ENCODE assay signal across 8 mouse cellular contexts in genomic region chr11:90356036-90356435, GRCm38 (mm10). TPM values are rescaled to one million over a fixed set of nuclear protein-coding genes. Genes with fewer than 3 reads are reported as not detected.
DNase-seq lines count a peak whose midpoint lies in the region; ATAC-seq and TF ChIP-seq lines count a peak whose summit lies in the region.

No protein-coding gene starts in this region.

- peak overlapping the region; percentile 37 for H3K4me2 ChIP-seq in heart, embryonic 14.5 days (ENCODE audit: low read length)
- peak overlapping the region; percentile 64; the same call in 1 of the 2 replicates for H3K4me2 ChIP-seq in CH12.LX (ENCODE audit: insufficient read depth, low read depth, poor library complexity, severe bottlenecking)
- H3K4me2 ChIP-seq in embryonic facial prominence, embryonic 11.5 days (ENCODE audit: low read depth, low read length): no peak overlapping the region; the same call in 1 of the 2 replicates
- H3K4me2 ChIP-seq in limb, embryonic 15.5 days: no peak overlapping the region

- TF ChIP-seq EP300 in CH12.LX (IDR thresholded peaks at IDR 0.05; ENCODE audit: low read length): peak; percentile 73

- DNase-seq in heart, postnatal 36 days: no peak
- peak; percentile 87 for DNase-seq in CH12.LX (ENCODE audit: extremely low read depth)
- DNase-seq in embryonic facial prominence, embryonic 11.5 days (ENCODE audit: low spot score): no peak
- DNase-seq in adrenal gland, adult 18-20 months (ENCODE audit: low spot score in 2 of 2): no peak
- no peak for DNase-seq in gastrocnemius, postnatal 4 days (ENCODE audit: low spot score in 2 of 2)

- H3K4me3 ChIP-seq in heart, embryonic 14.5 days (ENCODE audit: control insufficient read depth in 1 of 2, insufficient read depth in 1 of 2, low read depth in 1 of 2, low read length in 2 of 2): no peak overlapping the region
- no peak overlapping the region for H3K4me3 ChIP-seq in CH12.LX (replicated peaks in 1 of 3; ENCODE audit: low read depth in 2 of 3, low read length in 2 of 3, poor library complexity in 1 of 3)
- no peak overlapping the region for H3K4me3 ChIP-seq in embryonic facial prominence, embryonic 11.5 days (ENCODE audit: low read depth, low read length)
- no peak overlapping the region for H3K4me3 ChIP-seq in limb, embryonic 15.5 days

- no peak overlapping the region for H3K9ac ChIP-seq in heart, embryonic 14.5 days (ENCODE audit: low read length)
- no peak overlapping the region for H3K9ac ChIP-seq in CH12.LX (ENCODE audit: insufficient read depth, low read depth)
- no peak overlapping the region for H3K9ac ChIP-seq in embryonic facial prominence, embryonic 11.5 days (replicated peaks; ENCODE audit: low read length)
- no peak overlapping the region for H3K9ac ChIP-seq in limb, embryonic 15.5 days

- no peaks in the 10 kb centered on the region for H3K36me3 ChIP-seq in heart, embryonic 14.5 days (ENCODE audit: control insufficient read depth, insufficient read depth, low read length)
- H3K36me3 ChIP-seq in CH12.LX (replicated peaks in 1 of 2; ENCODE audit: control insufficient read depth in 1 of 2, insufficient read depth in 1 of 2, low read length in 1 of 2): no peaks in the 10 kb centered on the region
- H3K36me3 ChIP-seq in embryonic facial prominence, embryonic 11.5 days (replicated peaks; ENCODE audit: control insufficient read depth, insufficient read depth, low read depth, low read length): no peaks in the 10 kb centered on the region
- H3K36me3 ChIP-seq in limb, embryonic 15.5 days: no peaks in the 10 kb centered on the region

- H3K9me3 ChIP-seq in heart, embryonic 14.5 days (ENCODE audit: control insufficient read depth, low read length): no peaks in the 10 kb centered on the region
- no peaks in the 10 kb centered on the region for H3K9me3 ChIP-seq in CH12.LX (replicated peaks; ENCODE audit: low read length)
- H3K9me3 ChIP-seq in embryonic facial prominence, embryonic 11.5 days (replicated peaks; ENCODE audit: control insufficient read depth, low read length): no peaks in the 10 kb centered on the region
- H3K9me3 ChIP-seq in limb, embryonic 15.5 days: no peaks in the 10 kb centered on the region

- H3K79me2 ChIP-seq in CH12.LX (replicated peaks; ENCODE audit: control insufficient read depth, extremely low read depth, insufficient read depth, poor library complexity, severe bottlenecking): no peaks in the 10 kb centered on the region

- H3K27me3 ChIP-seq in heart, embryonic 14.5 days (ENCODE audit: control insufficient read depth, insufficient read depth, low read length): no peaks in the 10 kb centered on the region
- no peaks in the 10 kb centered on the region for H3K27me3 ChIP-seq in CH12.LX (replicated peaks)
- no peaks in the 10 kb centered on the region for H3K27me3 ChIP-seq in embryonic facial prominence, embryonic 11.5 days (ENCODE audit: control insufficient read depth, insufficient read depth, low read length)
- H3K27me3 ChIP-seq in limb, embryonic 15.5 days: no peaks in the 10 kb centered on the region

- dilution Hi-C loops in CH12.LX (cut with MboI; ENCODE audit: extremely low pct_ligation_motif_present, extremely low pct_unique_long_range_greater_than_20kb, low sequenced_read_pairs): no loop called here

- H3K27ac ChIP-seq in heart, embryonic 14.5 days (replicated peaks in 1 of 2; ENCODE audit: control insufficient read depth in 1 of 2, insufficient read depth in 1 of 2, low read depth in 2 of 2, low read length in 2 of 2): peak overlapping the region; percentile 69 to 77
- no peak overlapping the region for H3K27ac ChIP-seq in CH12.LX (ENCODE audit: insufficient read depth, low read depth)
- no peak overlapping the region for H3K27ac ChIP-seq in embryonic facial prominence, embryonic 11.5 days (replicated peaks; ENCODE audit: low read depth, low read length)
- 0 out of 2 replicates have a peak overlapping the region, but pooled peaks have one; percentile 33 for H3K27ac ChIP-seq in limb, embryonic 15.5 days

- ATAC-seq in heart, embryonic 14.5 days (ENCODE audit: insufficient number of reproducible peaks, insufficient read depth, low FRiP score, low read depth): no peak
- ATAC-seq in embryonic facial prominence, embryonic 11.5 days (replicated peaks; ENCODE audit: insufficient number of reproducible peaks, low FRiP score, low TSS enrichment, low read depth): 0 out of 2 replicates have a peak, but pooled peaks have one; percentile 51
- ATAC-seq in limb, embryonic 15.5 days (ENCODE audit: insufficient number of reproducible peaks, low FRiP score, low TSS enrichment, low read depth): no peak
- no peak for ATAC-seq in erythroblast, adult 5-6 weeks (replicated peaks; ENCODE audit: low FRiP score, poor library complexity, severe bottlenecking)

- no peak for TF ChIP-seq RAD21 in CH12.LX (IDR thresholded peaks at IDR 0.05; ENCODE audit: low read depth, low read length)

- WGBS in heart, embryonic 14.5 days: 13% methylated on average over 3 of the region's 3 CpGs
- WGBS in embryonic facial prominence, embryonic 11.5 days: 20% methylated on average over 3 of the region's 3 CpGs
- WGBS in limb, embryonic 15.5 days: 16% methylated on average over 3 of the region's 3 CpGs

- no peak for TF ChIP-seq POLR2A in CH12.LX (IDR thresholded peaks at IDR 0.05; ENCODE audit: low read depth, low read length)

- TF ChIP-seq CTCF in CH12.LX (conservative IDR thresholded peaks at IDR 0.05 in 1 of 2, IDR thresholded peaks at IDR 0.05 in 1 of 2; ENCODE audit: low read depth in 2 of 2, low read length in 2 of 2): no peak

- intact Hi-C loops in heart, postnatal 36 days (cut with DNase I): no loop called here

- in situ Hi-C loops in CH12.LX (cut with MboI; ENCODE audit: low pct_ligation_motif_present, low pct_unique_long_range_greater_than_20kb, low sequenced_read_pairs): no loop called here

- H3K4me1 ChIP-seq in heart, embryonic 14.5 days (ENCODE audit: control insufficient read depth in 2 of 2, insufficient read depth in 2 of 2, low read length in 2 of 2): peaks cover 37 to 38% of the 10 kb centered on the region in 2 experiments
- H3K4me1 ChIP-seq in CH12.LX (ENCODE audit: control insufficient read depth in 1 of 2, insufficient read depth in 2 of 2): peaks cover 8 to 21% of the 10 kb centered on the region in 2 experiments
- peaks cover 5% of the 10 kb centered on the region; the same call in 1 of the 2 replicates for H3K4me1 ChIP-seq in embryonic facial prominence, embryonic 11.5 days (ENCODE audit: control insufficient read depth, insufficient read depth, low read length)
- peaks cover 35% of the 10 kb centered on the region for H3K4me1 ChIP-seq in limb, embryonic 15.5 days

TF ChIP-seq in CH12.LX, 34 proteins besides CTCF, POLR2A, EP300 and RAD21:
- TF ChIP-seq UBTF (IDR thresholded peaks at IDR 0.05; ENCODE audit: low read depth, low read length) (no peak), HCFC1 (IDR thresholded peaks at IDR 0.05; ENCODE audit: low read depth, low read length) (no peak), MAFK (IDR thresholded peaks at IDR 0.05; ENCODE audit: insufficient replicate concordance, low read length) (0 out of 2 replicates have a peak, but pooled peaks have one; percentile 46), E2F4 (IDR thresholded peaks at IDR 0.05; ENCODE audit: insufficient replicate concordance, low read depth, low read length) (no peak), TBP (conservative IDR thresholded peaks at IDR 0.05; ENCODE audit: low read depth, low read length) (no peak), KAT2A (IDR thresholded peaks at IDR 0.05; ENCODE audit: insufficient replicate concordance, low read length) (no peak), CHD2 (IDR thresholded peaks at IDR 0.05; ENCODE audit: low read length) (peak; percentile 83), BHLHE40 (IDR thresholded peaks at IDR 0.05; ENCODE audit: low read depth, low read length) (peak; percentile 37; the same call in 1 of the 2 replicates), ZC3H11A (IDR thresholded peaks at IDR 0.05; ENCODE audit: low read depth, low read length) (no peak), USF2 (conservative IDR thresholded peaks at IDR 0.05; ENCODE audit: low read depth, low read length) (no peak), GABPA (IDR thresholded peaks at IDR 0.05; ENCODE audit: insufficient replicate concordance, low read depth, low read length) (no peak), JUN (IDR thresholded peaks at IDR 0.05; ENCODE audit: insufficient read depth, low read depth, low read length) (no peak), USF1 (IDR thresholded peaks at IDR 0.05; ENCODE audit: low read depth, low read length) (no peak)

RNA-seq across cellular contexts. Expression of gene Hlf, which starts 34.7 kb away (rescaled TPM):
- 4.3 TPM in 2 replicates for polyA plus RNA-seq in heart, embryonic 14.5 days (2014; fragmentation: Nextera tagmentation; extraction: Ambion mirVana)
- 10 to 100 TPM; 21.2 to 21.3 TPM for total RNA-seq in heart, postnatal 36 days (2021)
- 0.04 TPM in 1 of 2 replicates, not detected in the other for total RNA-seq in CH12.LX (2012; rRNA removed)
- 0.05 and 0.08 TPM in 2 replicates for total RNA-seq in CH12.LX (2014; rRNA removed)
- 0.22 and 0.36 TPM in 2 replicates for polyA plus RNA-seq in CH12.LX (2012; ENCODE audit: insufficient read length, low read depth)
- 1.1 and 1.6 TPM in 2 replicates for polyA plus RNA-seq in embryonic facial prominence, embryonic 11.5 days (2014; fragmentation: Nextera tagmentation; extraction: Ambion mirVana)
- polyA plus RNA-seq in limb, embryonic 15.5 days (2015; fragmentation: Nextera tagmentation; extraction: Ambion mirVana): 2.6 and 3.1 TPM in 2 replicates
- 10 to 100 TPM in 1 of 2 experiments, 1 to 10 TPM in 1; 8.9 to 14.8 TPM for total RNA-seq in adrenal gland, adult 18-20 months (2021)
- total RNA-seq in erythroblast, adult 5-6 weeks (2015; ENCODE audit: low replicate concordance): 6.5 and 7.3 TPM in 2 replicates
- total RNA-seq in erythroblast, adult 5-6 weeks (2017; ENCODE audit: low replicate concordance): 2.4 and 2.9 TPM in 2 replicates
- total RNA-seq in gastrocnemius, postnatal 4 days (2021): 1 to 10 TPM; 4.7 to 7.2 TPM

Comparison
In these comparisons a context has a peak if more than half of its experiments do, and no peak if none do; other contexts are left out.
1. H3K27ac ChIP-seq: peak in heart, embryonic 14.5 days (2 of 2) and limb, embryonic 15.5 days (single experiment); none in CH12.LX (single experiment) and embryonic facial prominence, embryonic 11.5 days (single experiment).
2. H3K4me2 ChIP-seq: peak in heart, embryonic 14.5 days (single experiment) and CH12.LX (single experiment); none in embryonic facial prominence, embryonic 11.5 days (single experiment) and limb, embryonic 15.5 days (single experiment).